Mouse (Mus musculus): ENCODE data around the gene Rpl10-ps3. TPM values are rescaled to one million over a fixed set of nuclear protein-coding genes. Genes with fewer than 3 reads are reported as not detected.

The Rpl10-ps3 gene
- polyA plus RNA-seq, 1 experiment from 2014 or later, result 361 TPM

DNA sequence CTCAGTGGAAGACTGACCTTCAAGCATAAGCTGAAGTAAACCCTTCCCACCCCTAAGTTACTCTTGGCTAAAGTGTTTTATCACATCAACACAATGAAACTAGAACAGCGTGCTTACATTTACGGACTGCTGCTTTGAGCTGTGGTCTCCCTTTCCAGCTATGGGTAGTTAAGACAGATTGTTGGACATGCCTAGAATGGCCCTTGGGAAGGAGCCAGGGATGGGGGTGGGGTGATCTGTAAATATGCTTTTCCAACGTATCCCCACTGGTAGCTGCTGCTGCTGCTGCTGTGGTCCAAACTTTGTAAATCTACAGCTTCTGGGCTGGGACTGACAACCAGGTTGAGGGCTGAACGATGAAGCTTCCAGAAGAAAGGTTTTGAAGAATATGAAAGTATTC, 40.8 kb downstream of the Rpl10-ps3 start:
- Histone ChIP-seq H3K27ac (ENCODE audit: low read length) (no peak overlapping the region; the same call in 1 of the 2 replicates), H3K36me3 (ENCODE audit: control insufficient read depth, insufficient read depth, low read length) (no peaks in the 10 kb centered on the region), H3K4me1 (ENCODE audit: control insufficient read depth, insufficient read depth, low read length) (peaks cover 10% of the 10 kb centered on the region), H3K4me3 (ENCODE audit: low read depth, low read length) (no peak overlapping the region), H3K27me3 (ENCODE audit: control insufficient read depth, insufficient read depth, low read length) (no peaks in the 10 kb centered on the region), H3K9me3 (ENCODE audit: control insufficient read depth, low read depth, low read length) (no peaks in the 10 kb centered on the region), H3K9ac (replicated peaks; ENCODE audit: low read depth, low read length) (no peak overlapping the region), H3K4me2 (replicated peaks; ENCODE audit: low read depth, low read length) (no peak overlapping the region)
- 35% methylated on average over 4 of the region's 4 CpGs for WGBS
- no peak for ATAC-seq (ENCODE audit: insufficient number of reproducible peaks, insufficient read depth, low FRiP score, low read depth)

DNA sequence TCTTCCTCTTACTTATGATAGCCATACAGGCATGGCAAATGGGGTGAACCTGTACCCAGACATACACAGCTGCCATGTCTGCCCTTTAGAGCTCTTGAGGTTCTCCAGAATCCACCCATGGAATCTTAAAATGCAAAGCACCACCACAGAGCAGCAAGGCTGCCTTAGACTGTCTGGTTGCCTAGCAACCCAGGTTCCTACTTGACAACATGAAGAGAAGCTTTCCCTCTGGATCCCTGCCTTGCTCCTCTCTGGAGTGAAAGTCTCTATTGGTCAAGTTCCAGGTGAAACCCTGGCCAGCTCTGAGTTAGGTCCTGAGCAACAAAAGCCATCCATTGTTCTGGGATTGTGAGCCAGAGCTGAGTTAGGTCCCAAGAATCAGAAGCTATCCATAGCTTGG, 43.0 kb downstream of the Rpl10-ps3 start:
- H3K27ac ChIP-seq (ENCODE audit: low read length), result no peak overlapping the region
- H3K4me1 ChIP-seq (ENCODE audit: control insufficient read depth, insufficient read depth, low read length), result peaks cover 10% of the 10 kb centered on the region
- no peak for ATAC-seq (ENCODE audit: insufficient number of reproducible peaks, insufficient read depth, low FRiP score, low read depth)
- no peak overlapping the region for H3K4me2 ChIP-seq (replicated peaks; ENCODE audit: low read depth, low read length)
- H3K4me3 ChIP-seq (ENCODE audit: low read depth, low read length), result no peak overlapping the region
- no peaks in the 10 kb centered on the region for H3K36me3 ChIP-seq (ENCODE audit: control insufficient read depth, insufficient read depth, low read length)
- no peaks in the 10 kb centered on the region for H3K9me3 ChIP-seq (ENCODE audit: control insufficient read depth, low read depth, low read length)
- no peaks in the 10 kb centered on the region for H3K27me3 ChIP-seq (ENCODE audit: control insufficient read depth, insufficient read depth, low read length)
- H3K9ac ChIP-seq (replicated peaks; ENCODE audit: low read depth, low read length), result no peak overlapping the region

DNA sequence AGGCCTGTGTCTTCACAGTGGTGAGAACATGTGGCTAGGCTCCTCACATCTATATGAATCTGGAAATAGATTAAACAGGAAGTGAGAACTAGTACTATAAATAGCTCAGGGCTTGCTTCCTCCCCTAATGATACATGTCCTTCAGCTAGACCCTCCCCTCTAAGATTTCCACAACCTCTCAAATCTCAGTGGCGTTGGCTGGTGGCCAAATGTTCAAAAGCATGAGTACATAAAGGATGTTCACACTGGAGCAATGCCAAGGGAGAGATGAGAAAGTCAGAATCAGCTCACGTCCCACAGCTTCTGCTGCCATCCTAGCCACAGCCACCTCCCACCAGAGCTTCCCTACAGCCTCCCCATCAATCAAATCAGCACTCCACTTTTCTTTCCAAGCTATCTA, 46.4 kb downstream of the Rpl10-ps3 start:
- Histone ChIP-seq H3K4me1 (ENCODE audit: control insufficient read depth, insufficient read depth, low read length) (no peaks in the 10 kb centered on the region; the same call in 1 of the 2 replicates), H3K9me3 (ENCODE audit: control insufficient read depth, low read depth, low read length) (no peaks in the 10 kb centered on the region), H3K27me3 (ENCODE audit: control insufficient read depth, insufficient read depth, low read length) (no peaks in the 10 kb centered on the region), H3K4me2 (replicated peaks; ENCODE audit: low read depth, low read length) (no peak overlapping the region), H3K4me3 (ENCODE audit: low read depth, low read length) (no peak overlapping the region), H3K27ac (ENCODE audit: low read length) (no peak overlapping the region), H3K36me3 (ENCODE audit: control insufficient read depth, insufficient read depth, low read length) (no peaks in the 10 kb centered on the region), H3K9ac (replicated peaks; ENCODE audit: low read depth, low read length) (no peak overlapping the region)
- no peak for ATAC-seq (ENCODE audit: insufficient number of reproducible peaks, insufficient read depth, low FRiP score, low read depth)
- 35% methylated on average over 2 of the region's 2 CpGs for WGBS

Other genes with a start within 250 kb of the Rpl10-ps3 start
- gene Plet1, start 149.6 kb upstream of the Rpl10-ps3 start, polyA plus RNA-seq (2014; fragmentation: Nextera tagmentation; extraction: Ambion mirVana), result 2.4 and 4.8 TPM in 2 replicates
- gene Pts, start 183.8 kb upstream of the Rpl10-ps3 start, polyA plus RNA-seq (2014; fragmentation: Nextera tagmentation; extraction: Ambion mirVana), result 96.7 and 99.4 TPM in 2 replicates
- gene Il18, start 209.9 kb upstream of the Rpl10-ps3 start, polyA plus RNA-seq (2014; fragmentation: Nextera tagmentation; extraction: Ambion mirVana), result 7.9 and 9.1 TPM in 2 replicates
- gene Bco2, start 210.2 kb upstream of the Rpl10-ps3 start, polyA plus RNA-seq (2014; fragmentation: Nextera tagmentation; extraction: Ambion mirVana), result 0.26 and 0.42 TPM in 2 replicates
- not detected in 2 replicates for gene Tex12, start 216.4 kb upstream of the Rpl10-ps3 start, polyA plus RNA-seq (2014; fragmentation: Nextera tagmentation; extraction: Ambion mirVana)

Measured in stomach, embryonic 14.5 days (tissue).